Mouse (Mus musculus) embryo, embryonic 10.5 days (tissue): ENCODE results near the gene Ttll9.

Experiments
- DNase-seq: peaks from one replicate; pipeline ENCODE4 v3.0.0-alpha.2; 2015; ENCODE audit warnings: low spot score

Gene Ttll9

GRCm38 (mm10) chr2:152941776-152942175, 20.5 kb upstream of the Ttll9 start:
- DNase-seq, result no peak

GRCm38 (mm10) chr2:152942898-152943515, 19.3 kb upstream of the Ttll9 start:
- no peak for DNase-seq

- DNase-seq, result no peak
Measured at GRCm38 (mm10) chr2:152943568-152943967, 18.7 kb upstream of the Ttll9 start.

- DNase-seq, result no peak
Measured at GRCm38 (mm10) chr2:152944013-152944412, 18.3 kb upstream of the Ttll9 start.

GRCm38 (mm10) chr2:152947098-152947497, 15.2 kb upstream of the Ttll9 start:
- no peak for DNase-seq

- no peak for DNase-seq
Measured at GRCm38 (mm10) chr2:152948438-152949020, 13.8 kb upstream of the Ttll9 start.

GRCm38 (mm10) chr2:152950358-152951064, 11.8 kb upstream of the Ttll9 start:
- DNase-seq, result no peak

- peak; percentile 59 for DNase-seq
Measured at GRCm38 (mm10) chr2:152951065-152951849, 11.0 kb upstream of the Ttll9 start, which contains the start of gene Dusp15. TSS of gene Dusp15 (minus strand) at chr2:152951698.

GRCm38 (mm10) chr2:152951850-152952720, 10.2 kb upstream of the Ttll9 start:
- DNase-seq, result peak; percentile 58

- DNase-seq, result no peak
Measured at GRCm38 (mm10) chr2:152958116-152958515, 4.2 kb upstream of the Ttll9 start.

- DNase-seq, result no peak
Measured at GRCm38 (mm10) chr2:152965555-152965954, 3.3 kb downstream of the Ttll9 start.

GRCm38 (mm10) chr2:152976991-152977390, 14.7 kb downstream of the Ttll9 start:
- DNase-seq, result no peak

- no peak for DNase-seq
Measured at GRCm38 (mm10) chr2:152985582-152985981, 23.3 kb downstream of the Ttll9 start.

GRCm38 (mm10) chr2:152991529-152991928, 29.2 kb downstream of the Ttll9 start:
- DNase-seq, result no peak

GRCm38 (mm10) chr2:152997046-152997445, 34.8 kb downstream of the Ttll9 start:
- DNase-seq, result no peak

- DNase-seq, result no peak
Measured at GRCm38 (mm10) chr2:153002492-153003248, 40.4 kb downstream of the Ttll9 start.

GRCm38 (mm10) chr2:153003681-153004338, 41.5 kb downstream of the Ttll9 start:
- DNase-seq, result no peak

- DNase-seq, result no peak
Measured at GRCm38 (mm10) chr2:153005981-153006380, 43.7 kb downstream of the Ttll9 start.

- DNase-seq, result no peak
Measured at GRCm38 (mm10) chr2:153009192-153009973, 47.1 kb downstream of the Ttll9 start.
